Mouse (Mus musculus) stomach, embryonic 14.5 days (tissue): Measurements from ENCODE around the gene Gm28845. TPM values are rescaled to one million over a fixed set of nuclear protein-coding genes. Genes with fewer than 3 reads are reported as not detected.

Experiments
- ATAC-seq: fragments of 200-750 bp; cut with Nextera tagmentation; 2 replicates; pipeline ENCODE4 v1.8.0; 2017; ENCODE audit warnings: low read depth, moderate TSS enrichment; ENCODE audit not compliant: insufficient number of reproducible peaks, insufficient read depth, low FRiP score
- H3K27ac ChIP-seq: fragments of 300-500 bp; sonication (generic); 2 replicates; pipeline ENCODE4 v1.5.1; 2014; ENCODE audit warnings: mild to moderate bottlenecking, low read length, moderate library complexity, mixed read lengths
- H3K27me3 ChIP-seq: fragments of 300-500 bp; sonication (generic); 2 replicates; pipeline ENCODE4 v1.6.1; 2014; ENCODE audit warnings: low read length, control low read depth, mixed read lengths; ENCODE audit not compliant: control insufficient read depth, insufficient read depth
- H3K36me3 ChIP-seq: fragments of 300-500 bp; sonication (generic); 2 replicates; pipeline ENCODE4 v1.6.1; 2014; ENCODE audit warnings: mild to moderate bottlenecking, control low read depth, low read length, moderate library complexity, mixed read lengths; ENCODE audit not compliant: control insufficient read depth, insufficient read depth
- H3K4me1 ChIP-seq: fragments of 300-500 bp; sonication (generic); 2 replicates; pipeline ENCODE4 v1.6.1; 2014; ENCODE audit warnings: low read length, control low read depth, mixed read lengths; ENCODE audit not compliant: control insufficient read depth, insufficient read depth
- H3K4me2 ChIP-seq: fragments of 300-500 bp; sonication (generic); replicated peaks from 2 replicates; pipeline ENCODE4 v1.6.1; 2014; ENCODE audit warnings: low read depth, low read length, control low read depth
- H3K4me3 ChIP-seq: fragments of 300-500 bp; sonication (generic); 2 replicates; pipeline ENCODE4 v1.5.1; 2014; ENCODE audit warnings: low read depth, low read length, control low read depth
- H3K9ac ChIP-seq: fragments of 300-500 bp; sonication (generic); replicated peaks from 2 replicates; pipeline ENCODE4 v1.6.1; 2014; ENCODE audit warnings: low read depth, mild to moderate bottlenecking, control low read depth, low read length, moderate library complexity, mixed read lengths
- H3K9me3 ChIP-seq: fragments of 300-500 bp; sonication (generic); 2 replicates; pipeline ENCODE4 v1.6.1; 2016; ENCODE audit warnings: low read depth, low read length, control low read depth; ENCODE audit not compliant: control insufficient read depth
- WGBS: fragments of 180-500 bp; shearing (Covaris S2); extraction: QIAGEN DNeasy Blood & Tissue Kit; methylation state at CpG from one replicate; pipeline ENCODE4 v1.1.7; 2014; 5-methylcytosine and 5-hydroxymethylcytosine counted together
- polyA plus RNA-seq: library from polyadenylated mRNA; unstranded; fragments of >200 nt; fragmentation: Nextera tagmentation; extraction: Ambion mirVana; gene quantifications from 2 replicates; pipeline ENCODE4 v1.2.1, GENCODE M21; 2014

The Gm28845 gene
- polyA plus RNA-seq, 1 experiment from 2014 or later: not detected

- Histone ChIP-seq H3K4me3 (no peak overlapping the region), H3K4me2 (no peak overlapping the region), H3K9ac (no peak overlapping the region), H3K9me3 (no peaks in the 10 kb centered on the region), H3K36me3 (no peaks in the 10 kb centered on the region), H3K27ac (no peak overlapping the region), H3K27me3 (no peaks in the 10 kb centered on the region), H3K4me1 (no peaks in the 10 kb centered on the region)
- no peak for ATAC-seq
- WGBS: 60% methylated on average over 2 of the region's 2 CpGs
Measured at GRCm38 (mm10) chr1:65090370-65090769, 29.0 kb downstream of the Gm28845 start.

DNA sequence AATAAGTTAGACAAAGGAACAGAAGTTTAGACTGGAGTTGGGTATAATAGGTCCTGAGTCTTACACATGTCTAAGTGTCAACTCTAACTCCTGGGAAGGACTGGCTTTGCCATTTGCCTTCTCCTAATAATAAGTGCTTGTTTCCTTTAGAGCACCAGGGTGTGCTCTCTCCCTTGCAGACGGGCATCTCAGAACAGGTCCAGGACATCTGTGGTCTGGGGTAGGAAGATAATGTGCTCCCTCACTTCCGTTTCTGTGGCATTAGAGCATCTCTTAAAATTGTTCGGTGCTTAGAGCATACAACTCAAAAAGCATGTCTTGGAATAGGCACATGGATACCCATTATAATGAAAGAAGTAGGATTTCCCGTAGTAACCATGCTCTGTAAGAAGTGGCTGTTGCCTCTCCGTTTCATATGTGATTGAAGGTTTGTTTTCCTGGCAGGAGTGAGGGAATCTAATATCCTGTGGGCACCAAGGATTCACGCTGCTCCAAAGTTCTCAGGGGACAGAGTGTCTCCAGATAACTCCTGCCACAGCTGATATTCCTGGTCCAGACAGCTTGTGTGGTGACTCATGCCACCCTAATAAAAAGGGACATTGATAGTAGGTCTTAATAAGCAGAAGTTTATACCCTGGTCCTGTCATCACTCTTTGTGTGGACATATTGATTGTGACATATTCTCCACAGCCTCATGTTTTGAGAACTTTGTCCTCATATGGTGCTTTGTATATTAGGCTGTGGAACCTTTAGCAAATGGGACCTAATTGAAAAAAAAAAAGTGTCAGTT is 30.6 kb downstream of the Gm28845 start:
- no peaks in the 10 kb centered on the region for H3K9me3 ChIP-seq
- H3K36me3 ChIP-seq: no peaks in the 10 kb centered on the region
- H3K4me3 ChIP-seq: no peak overlapping the region
- WGBS: 74% methylated on average over 6 of the region's 6 CpGs
- H3K27ac ChIP-seq: no peak overlapping the region
- ATAC-seq: no peak
- H3K4me1 ChIP-seq: no peaks in the 10 kb centered on the region
- no peak overlapping the region for H3K4me2 ChIP-seq
- no peaks in the 10 kb centered on the region for H3K27me3 ChIP-seq
- H3K9ac ChIP-seq: no peak overlapping the region

GRCm38 (mm10) chr1:65082188-65082587 is 37.2 kb downstream of the Gm28845 start, which contains the start of gene Crygb:
Gene Crygb, minus strand, starts transcription at chr1:65082288.
- no peak within 1 kb of the TSS for H3K27ac ChIP-seq
- no peaks in the 10 kb centered on the region for H3K36me3 ChIP-seq
- H3K4me3 ChIP-seq: no peak within 1 kb of the TSS
- H3K9me3 ChIP-seq: no peaks in the 10 kb centered on the region
- ATAC-seq: no peak
- WGBS: 37% methylated on average over 7 of the region's 7 CpGs
- no peaks in the 10 kb centered on the region for H3K27me3 ChIP-seq
- no peak within 1 kb of the TSS for H3K9ac ChIP-seq
- H3K4me1 ChIP-seq: no peaks in the 10 kb centered on the region
- no peak within 1 kb of the TSS for H3K4me2 ChIP-seq

GRCm38 (mm10) chr1:65075607-65076006 is 43.8 kb downstream of the Gm28845 start:
- WGBS: 9% methylated on average over 5 of the region's 5 CpGs
- no peak overlapping the region for H3K9ac ChIP-seq
- no peaks in the 10 kb centered on the region for H3K36me3 ChIP-seq
- ATAC-seq: no peak
- H3K4me1 ChIP-seq: no peaks in the 10 kb centered on the region
- no peaks in the 10 kb centered on the region for H3K9me3 ChIP-seq
- no peak overlapping the region for H3K4me2 ChIP-seq
- H3K4me3 ChIP-seq: no peak overlapping the region
- no peaks in the 10 kb centered on the region for H3K27me3 ChIP-seq
- no peak overlapping the region for H3K27ac ChIP-seq

DNA sequence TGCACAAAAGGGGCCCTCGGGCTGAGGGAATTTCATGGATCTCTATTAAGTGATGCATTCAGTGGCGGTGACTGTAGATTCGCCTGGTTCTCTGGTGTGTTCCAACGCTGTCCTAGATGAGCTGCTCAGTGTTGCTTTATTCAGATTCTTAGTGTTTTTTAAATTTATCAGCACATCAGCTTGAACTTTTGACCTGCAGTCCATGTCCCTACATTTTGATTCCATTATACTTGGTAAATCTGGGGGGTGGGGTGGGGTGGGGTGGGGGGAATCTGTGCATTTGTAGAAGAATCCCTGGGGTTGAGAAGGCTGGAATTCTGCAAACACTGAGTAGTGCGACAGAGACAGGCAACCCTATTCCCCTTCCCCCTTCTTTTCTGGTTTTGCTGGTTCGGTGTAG is 45.8 kb downstream of the Gm28845 start, which contains the start of gene Crygc:
Gene Crygc, minus strand, starts transcription at position 101 of the 400 bp plus-strand sequence.
- ATAC-seq: no peak
- H3K4me3 ChIP-seq: no peak within 1 kb of the TSS
- H3K9me3 ChIP-seq: no peaks in the 10 kb centered on the region
- no peak within 1 kb of the TSS for H3K9ac ChIP-seq
- H3K36me3 ChIP-seq: no peaks in the 10 kb centered on the region
- H3K4me2 ChIP-seq: no peak within 1 kb of the TSS
- 69% methylated on average over 6 of the region's 6 CpGs for WGBS
- H3K27me3 ChIP-seq: no peaks in the 10 kb centered on the region
- H3K27ac ChIP-seq: no peak within 1 kb of the TSS
- H3K4me1 ChIP-seq: no peaks in the 10 kb centered on the region

- no peak for ATAC-seq
- Histone ChIP-seq H3K9ac (no peak overlapping the region), H3K27me3 (no peaks in the 10 kb centered on the region), H3K9me3 (no peaks in the 10 kb centered on the region), H3K27ac (no peak overlapping the region), H3K4me3 (no peak overlapping the region), H3K36me3 (no peaks in the 10 kb centered on the region), H3K4me1 (no peaks in the 10 kb centered on the region), H3K4me2 (no peak overlapping the region)
Measured at GRCm38 (mm10) chr1:65067842-65068241, 51.5 kb downstream of the Gm28845 start.

DNA sequence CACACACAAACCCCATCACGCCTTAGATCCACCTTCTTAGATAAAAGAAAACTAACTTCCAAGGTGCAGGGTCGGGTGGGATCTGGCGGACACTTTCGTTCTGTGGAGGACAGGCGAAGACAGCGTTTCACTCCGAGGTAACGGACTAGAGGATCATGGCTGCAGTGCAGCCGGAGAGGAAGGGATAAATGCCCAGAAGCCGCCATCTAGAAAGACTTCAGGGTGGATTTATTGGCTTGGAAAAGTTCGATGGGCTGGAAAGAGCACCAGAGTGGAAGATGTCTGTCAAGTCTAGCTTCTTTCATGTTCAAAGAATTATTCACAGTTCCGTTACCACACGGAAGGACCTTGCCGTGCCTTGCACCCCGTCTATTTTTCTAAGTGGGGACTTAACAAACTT is 55.2 kb downstream of the Gm28845 start:
- no peaks in the 10 kb centered on the region for H3K27me3 ChIP-seq
- 84% methylated on average over 15 of the region's 15 CpGs for WGBS
- H3K4me3 ChIP-seq: no peak overlapping the region
- H3K4me2 ChIP-seq: no peak overlapping the region
- H3K9me3 ChIP-seq: no peaks in the 10 kb centered on the region
- H3K36me3 ChIP-seq: no peaks in the 10 kb centered on the region
- no peak overlapping the region for H3K9ac ChIP-seq
- ATAC-seq: no peak
- no peaks in the 10 kb centered on the region for H3K4me1 ChIP-seq
- no peak overlapping the region for H3K27ac ChIP-seq

GRCm38 (mm10) chr1:65063352-65063751 is 56.0 kb downstream of the Gm28845 start, which contains the start of gene Crygd:
Gene Crygd, minus strand, starts transcription at chr1:65063452.
- no peaks in the 10 kb centered on the region for H3K9me3 ChIP-seq
- no peaks in the 10 kb centered on the region for H3K36me3 ChIP-seq
- WGBS: 83% methylated on average over 8 of the region's 8 CpGs

DNA sequence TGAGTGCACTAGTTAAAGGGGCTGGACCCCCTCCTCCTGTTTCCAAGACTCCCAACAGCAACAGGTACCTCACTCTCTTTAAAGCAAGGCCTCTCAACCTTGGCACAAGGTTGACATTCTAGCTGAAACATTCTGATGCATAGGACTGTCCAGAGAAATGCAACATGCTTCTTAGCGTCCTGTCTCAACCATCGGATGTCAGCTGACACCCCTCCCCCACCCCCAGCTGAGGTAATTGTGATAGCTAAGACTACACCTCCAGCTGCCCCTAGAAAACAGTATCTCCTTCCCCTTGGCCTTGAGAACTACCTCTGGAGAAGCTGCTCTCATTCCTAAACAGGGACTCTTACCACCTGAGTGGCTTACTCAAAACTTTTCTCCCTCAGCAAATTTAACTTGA is 67.2 kb downstream of the Gm28845 start:
- Histone ChIP-seq H3K4me1 (no peaks in the 10 kb centered on the region), H3K27me3 (no peaks in the 10 kb centered on the region), H3K4me3 (no peak overlapping the region), H3K27ac (no peak overlapping the region), H3K4me2 (no peak overlapping the region), H3K9me3 (no peaks in the 10 kb centered on the region), H3K9ac (no peak overlapping the region), H3K36me3 (no peaks in the 10 kb centered on the region)
- ATAC-seq: no peak
- 17% methylated on average over 2 of the region's 2 CpGs for WGBS

More at GRCm38 (mm10) chr1:65063352-65063751, 56.0 kb downstream of the Gm28845 start, which contains the start of gene Crygd:
- no peak within 1 kb of the TSS for H3K27ac ChIP-seq
- H3K4me2 ChIP-seq: no peak within 1 kb of the TSS
- no peaks in the 10 kb centered on the region for H3K27me3 ChIP-seq
- no peak within 1 kb of the TSS for H3K4me3 ChIP-seq
- no peak within 1 kb of the TSS for H3K9ac ChIP-seq
- H3K4me1 ChIP-seq: no peaks in the 10 kb centered on the region
- ATAC-seq: no peak
